Mouse (Mus musculus) olfactory bulb, adult 2 months (tissue): Measurements from ENCODE around the gene Gas7. TPM values are rescaled to one million over a fixed set of nuclear protein-coding genes. Genes with fewer than 3 reads are reported as not detected.

Source experiments
- H3K27ac ChIP-seq: fragments of 200-500 bp; 2 replicates; pipeline ENCODE4 v1.5.1; 2012; ENCODE audit warnings: low read depth, low read length; ENCODE audit not compliant: insufficient read depth
- H3K4me1 ChIP-seq: fragments of 200-500 bp; 2 replicates; pipeline ENCODE4 v1.6.1; 2012; ENCODE audit warnings: low read length; ENCODE audit not compliant: control insufficient read depth, insufficient read depth
- H3K4me3 ChIP-seq: fragments of 200-500 bp; 2 replicates; pipeline ENCODE4 v1.5.1; 2012; ENCODE audit warnings: mild to moderate bottlenecking, low read depth, low read length, moderate library complexity; ENCODE audit not compliant: insufficient read depth
- CTCF ChIP-seq: fragments of 200-500 bp; IDR thresholded peaks from 2 replicates; pipeline ENCODE4 v1.5.1; 2012; ENCODE audit warnings: low read depth, mild to moderate bottlenecking, low read length, moderate library complexity; ENCODE audit not compliant: insufficient read depth
- POLR2A ChIP-seq: fragments of 200-500 bp; IDR thresholded peaks from 2 replicates; pipeline ENCODE4 v1.6.1; 2012; ENCODE audit warnings: mild to moderate bottlenecking, low read depth, low read length, moderate library complexity; ENCODE audit not compliant: insufficient read depth
- WGBS: fragments of 180-500 bp; shearing (Covaris S2); methylation state at CpG from one replicate; pipeline ENCODE4 v1.1.7; 2018; 5-methylcytosine and 5-hydroxymethylcytosine counted together
- polyA plus RNA-seq: library from polyadenylated mRNA; stranded (reverse); fragments of >200 nt; gene quantifications from 2 replicates; pipeline ENCODE4 v1.2.4, GENCODE M21; 2012; ENCODE audit warnings: low replicate concordance; ENCODE audit not compliant: missing spikeins, insufficient read depth, insufficient read length

Gas7 gene
- polyA plus RNA-seq, 1 experiment = not detected

DNA sequence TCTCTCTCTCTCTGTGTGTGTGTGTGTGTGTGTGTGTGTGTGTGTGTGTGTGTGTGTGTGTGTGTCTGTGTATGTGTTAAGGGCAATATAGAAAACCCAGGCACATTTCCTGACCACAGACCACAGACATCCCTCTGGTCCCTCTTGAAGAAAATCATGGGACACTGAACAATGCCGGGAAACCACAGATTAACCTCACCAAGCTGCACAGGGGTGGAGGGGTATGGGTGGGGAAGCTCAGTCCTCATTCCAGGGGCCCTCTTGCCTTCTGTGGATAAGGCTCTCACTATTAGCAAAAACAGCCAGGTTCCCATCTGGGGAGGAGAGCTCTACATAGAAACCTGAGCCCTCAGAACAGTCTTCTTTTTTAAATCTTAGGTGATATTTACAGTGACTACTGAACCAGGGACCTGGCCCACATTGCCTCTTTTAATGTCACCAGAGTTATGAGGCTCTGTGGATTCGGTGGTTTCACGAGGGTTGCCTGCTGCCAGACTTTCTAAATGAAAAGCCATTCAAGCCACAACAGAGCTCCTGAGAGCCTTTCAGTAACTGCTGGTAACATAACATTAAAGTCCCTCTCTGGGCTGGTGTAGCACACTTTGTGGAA is 178.5 kb downstream of the Gas7 start:
- H3K27ac ChIP-seq = no peak overlapping the region
- H3K4me3 ChIP-seq = no peak overlapping the region
- no peak for TF ChIP-seq POLR2A
- no peak for TF ChIP-seq CTCF
- WGBS = 83% methylated on average over 3 of the region's 3 CpGs
- peaks cover 6% of the 10 kb centered on the region for H3K4me1 ChIP-seq

DNA sequence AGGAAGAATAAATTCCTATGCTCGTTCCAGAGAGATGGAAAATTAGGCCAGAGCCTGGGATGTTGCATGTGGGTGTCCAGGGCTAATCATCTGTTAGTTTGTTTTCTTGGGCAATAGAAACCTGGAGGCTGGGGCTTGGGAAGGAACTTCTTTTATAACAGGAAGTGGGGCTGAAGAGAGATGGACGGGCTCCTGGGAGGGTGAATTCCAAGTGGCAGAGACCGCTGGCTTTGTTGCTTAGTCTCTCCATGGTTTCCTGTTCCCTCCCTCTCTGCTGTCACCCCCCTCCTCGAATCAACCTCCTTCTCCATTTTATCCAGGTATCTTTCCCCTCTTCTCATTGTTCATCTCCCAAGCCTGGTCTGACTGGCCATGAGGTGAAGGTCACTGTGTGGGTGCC is 181.0 kb downstream of the Gas7 start:
- no peak for TF ChIP-seq POLR2A
- TF ChIP-seq CTCF = no peak
- H3K27ac ChIP-seq = no peak overlapping the region
- peaks cover 7% of the 10 kb centered on the region for H3K4me1 ChIP-seq
- 83% methylated on average over 4 of the region's 4 CpGs for WGBS
- H3K4me3 ChIP-seq = no peak overlapping the region

DNA sequence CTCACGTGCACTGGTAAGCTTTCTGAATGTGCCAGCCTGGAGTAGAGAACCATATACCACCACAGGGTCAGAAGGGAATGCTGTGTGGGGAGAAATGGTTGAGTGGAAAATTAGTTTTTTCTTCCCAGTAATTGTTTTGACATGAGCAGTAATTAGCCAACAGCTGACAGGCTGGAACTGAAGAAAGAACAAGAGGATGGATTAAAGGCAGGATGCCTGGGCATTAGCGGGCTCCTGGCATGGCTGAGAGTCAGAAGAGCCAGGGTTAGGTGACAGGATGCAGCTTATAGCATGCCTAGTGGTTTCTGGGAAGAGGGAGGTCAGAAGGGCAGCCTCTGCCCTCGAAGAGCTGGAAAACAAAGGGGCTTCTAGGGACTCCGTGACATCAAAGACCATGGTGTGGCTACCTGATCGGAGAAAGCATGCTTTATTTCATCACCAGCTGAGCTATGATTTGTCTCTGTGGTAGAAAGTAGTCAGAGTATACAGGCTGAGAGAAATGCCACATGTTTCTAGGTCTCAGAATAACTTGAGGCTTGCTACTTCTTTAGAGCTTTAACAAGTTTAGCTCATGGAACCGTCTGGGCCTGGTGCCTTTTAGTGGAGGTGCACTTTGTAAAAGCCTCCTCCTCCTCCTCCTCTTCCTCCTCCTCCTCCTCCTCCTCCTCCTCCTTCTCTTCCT is 181.8 kb downstream of the Gas7 start:
- TF ChIP-seq CTCF (no peak), POLR2A (no peak)
- peaks cover 7% of the 10 kb centered on the region for H3K4me1 ChIP-seq
- WGBS = 66% methylated on average over 6 of the region's 6 CpGs
- H3K27ac ChIP-seq = no peak overlapping the region
- H3K4me3 ChIP-seq = no peak overlapping the region

DNA sequence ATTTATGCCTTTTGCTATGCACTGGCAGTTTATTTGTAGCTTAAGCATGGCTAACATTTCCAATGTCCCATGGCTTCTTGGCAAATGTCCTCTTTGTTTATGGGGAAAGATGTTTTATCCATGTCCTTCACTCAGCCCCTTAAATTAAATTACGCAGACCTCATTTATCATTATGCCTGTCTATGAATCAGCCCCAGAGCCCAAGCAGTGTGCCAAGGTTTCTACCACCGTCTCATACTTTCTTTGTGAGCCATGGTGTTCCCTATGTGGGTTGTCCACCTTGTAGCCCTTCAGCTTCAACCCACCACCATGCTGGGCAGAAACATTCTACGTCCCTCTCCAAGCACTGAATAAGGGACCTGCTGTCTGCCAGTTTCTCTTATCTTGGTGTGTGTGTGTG is 183.2 kb downstream of the Gas7 start:
- H3K27ac ChIP-seq = no peak overlapping the region
- H3K4me1 ChIP-seq = peaks cover 12% of the 10 kb centered on the region
- no peak for TF ChIP-seq CTCF
- TF ChIP-seq POLR2A = no peak
- 69% methylated on average over 3 of the region's 3 CpGs for WGBS
- H3K4me3 ChIP-seq = no peak overlapping the region

DNA sequence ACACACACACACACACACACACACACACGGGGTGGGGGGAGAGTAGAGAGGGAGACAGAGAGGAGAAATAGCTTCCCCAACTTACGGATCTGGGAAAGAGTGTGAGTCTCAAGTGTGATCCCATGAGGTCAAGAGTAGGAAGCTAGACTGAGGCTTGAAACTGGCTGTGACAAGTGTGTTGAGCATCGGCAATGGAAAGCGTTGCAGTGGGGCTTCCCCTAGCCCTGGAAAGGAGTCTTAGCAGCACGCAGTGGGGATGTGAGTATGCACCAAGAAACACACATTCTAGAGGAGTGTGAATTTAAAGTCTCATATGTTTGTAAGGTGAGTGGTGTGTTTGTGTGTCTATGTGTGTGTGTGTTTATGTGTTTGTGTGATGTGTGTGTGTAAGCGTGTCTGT is 185.1 kb downstream of the Gas7 start:
- Histone ChIP-seq H3K4me3 (no peak overlapping the region), H3K27ac (no peak overlapping the region), H3K4me1 (peaks cover 16% of the 10 kb centered on the region)
- WGBS = 92% methylated on average over 6 of the region's 6 CpGs
- TF ChIP-seq POLR2A = no peak
- TF ChIP-seq CTCF = no peak

DNA sequence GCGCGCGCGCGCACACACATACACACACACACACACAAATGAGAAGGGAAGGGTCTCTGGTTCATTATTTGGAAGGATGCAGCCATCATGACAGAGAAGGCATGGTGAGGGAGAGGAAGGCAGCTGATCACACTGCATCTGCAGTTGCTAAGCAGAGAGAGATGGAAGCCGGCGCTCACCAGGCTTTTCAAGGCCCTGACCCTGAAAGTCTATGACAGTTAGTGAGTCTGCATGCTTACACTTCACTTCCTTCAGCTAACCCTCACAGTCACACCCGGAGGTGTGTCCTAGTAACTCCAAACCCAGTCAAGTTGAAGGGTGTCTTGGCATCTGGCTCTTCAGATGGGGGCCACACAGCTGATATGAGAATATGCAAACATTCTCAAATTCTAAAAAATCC is 187.2 kb downstream of the Gas7 start:
- H3K4me1 ChIP-seq = peaks cover 11% of the 10 kb centered on the region
- no peak overlapping the region for H3K4me3 ChIP-seq
- no peak overlapping the region for H3K27ac ChIP-seq
- WGBS = 97% methylated on average over 8 of the region's 8 CpGs
- TF ChIP-seq POLR2A = no peak
- TF ChIP-seq CTCF = no peak

DNA sequence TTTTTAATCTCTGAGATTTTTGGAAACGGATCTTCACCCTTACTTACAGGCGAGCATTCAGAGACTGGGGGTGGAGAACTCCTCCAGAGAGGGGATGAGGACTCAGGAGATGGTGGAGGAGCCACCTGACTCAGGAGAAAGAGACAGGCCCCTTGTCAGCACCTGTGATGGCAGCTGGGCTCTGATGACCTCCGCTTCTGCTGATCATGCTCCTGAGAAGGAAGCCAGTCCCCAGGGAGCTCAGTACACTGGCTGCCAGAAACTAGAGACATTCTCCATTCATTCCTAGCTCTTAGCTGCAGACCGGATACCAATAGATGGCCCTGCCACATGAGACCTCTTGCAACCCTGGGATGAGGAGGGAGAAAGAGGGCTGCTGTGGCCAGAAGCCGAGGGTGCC is 187.6 kb downstream of the Gas7 start:
- no peak overlapping the region for H3K4me3 ChIP-seq
- 85% methylated on average over 5 of the region's 5 CpGs for whole genome bisulfite sequencing
- no peak overlapping the region for H3K27ac ChIP-seq
- peaks cover 11% of the 10 kb centered on the region for H3K4me1 ChIP-seq
- TF ChIP-seq CTCF (no peak), POLR2A (no peak)

DNA sequence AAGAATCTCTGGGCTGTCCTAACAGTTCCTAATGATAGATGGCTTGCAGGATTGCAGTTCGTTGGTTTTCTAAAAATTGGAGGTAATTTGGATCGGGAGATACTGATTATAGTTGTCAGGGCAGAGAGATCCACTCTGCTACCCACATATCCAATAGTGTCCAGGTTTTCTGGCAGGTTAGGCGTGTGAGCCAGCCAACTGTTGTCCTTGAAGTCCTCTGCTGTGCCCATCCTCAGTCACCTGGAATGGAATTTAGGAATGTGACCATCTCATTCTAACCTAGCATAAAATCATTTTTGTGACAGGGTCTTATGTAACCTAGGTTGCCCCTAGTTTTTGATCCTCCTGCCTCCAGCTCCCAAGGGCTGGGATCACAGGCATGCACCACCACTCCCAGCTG is 188.2 kb downstream of the Gas7 start:
- H3K27ac ChIP-seq = no peak overlapping the region
- WGBS = 81% methylated on average over 3 of the region's 3 CpGs
- no peak for TF ChIP-seq POLR2A
- no peak for TF ChIP-seq CTCF
- peaks cover 12% of the 10 kb centered on the region for H3K4me1 ChIP-seq
- no peak overlapping the region for H3K4me3 ChIP-seq

DNA sequence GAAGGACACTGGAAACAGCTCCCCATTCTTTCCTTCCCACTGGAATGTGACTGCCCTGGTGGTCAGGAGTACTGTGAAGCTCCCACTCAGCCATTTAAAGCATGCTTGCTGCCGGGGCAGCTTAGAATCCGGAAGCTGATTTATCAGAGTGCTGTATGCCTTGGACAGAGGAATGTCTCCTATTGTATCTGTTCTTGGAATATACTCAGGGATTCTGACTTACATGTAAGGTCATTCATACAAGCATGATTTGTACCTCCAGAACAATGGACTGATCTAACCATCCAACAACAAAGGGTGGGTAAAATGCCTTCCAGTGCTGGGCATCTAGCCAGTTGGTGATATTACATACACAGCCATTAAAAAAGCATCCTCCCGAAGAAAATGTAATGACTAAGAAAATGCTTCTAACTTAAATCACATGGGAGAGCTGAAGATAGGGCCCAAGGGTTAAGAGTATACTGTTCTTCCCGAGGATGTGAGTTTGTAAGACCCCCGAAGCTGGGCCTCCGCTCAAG is 189.5 kb downstream of the Gas7 start:
- Histone ChIP-seq H3K4me1 (peaks cover 12% of the 10 kb centered on the region), H3K27ac (no peak overlapping the region), H3K4me3 (no peak overlapping the region)
- WGBS = 74% methylated on average over 6 of the region's 6 CpGs
- no peak for TF ChIP-seq CTCF
- TF ChIP-seq POLR2A = no peak
